Mouse (Mus musculus) heart, postnatal 25 days (tissue): ENCODE data around the gene Umad1. TPM values are rescaled to one million over a fixed set of nuclear protein-coding genes. Genes with fewer than 3 reads are reported as not detected.

Source experiments
- DNase-seq: peaks from one replicate; pipeline ENCODE4 v3.0.0; 2022; ENCODE audit warnings: low spot score
- intact Hi-C: fragments of 180-260 bp; cut with DNase I; formaldehyde crosslinking; loops from one replicate; pipeline ENCODE4 v1.15.1; 2025
- total RNA-seq, 2 experiments: library from RNA; stranded (reverse); gene quantifications; 2 replicates each; pipeline ENCODE4 v1.2.3; 2021

The Umad1 gene
- total RNA-seq, 2 experiments from 2014 or later, result 9.9 to 12.9 TPM

GRCm38 (mm10) chr6:8495827-8496222 lies 236.7 kb downstream of the Umad1 start:
- intact Hi-C loops, result no loop called here
- DNase-seq, result no peak

- intact Hi-C loops, result no loop called here
- DNase-seq, result no peak
These were observed 238.3 kb downstream of the Umad1 start for GRCm38 (mm10) chr6:8497234-8497867.

- no peak for DNase-seq
- intact Hi-C loops, result no loop called here
These were observed 238.8 kb downstream of the Umad1 start for GRCm38 (mm10) chr6:8497868-8498257.

GRCm38 (mm10) chr6:8498961-8499360 lies 239.9 kb downstream of the Umad1 start:
- intact Hi-C loops, result no loop called here
- DNase-seq, result no peak

- DNase-seq, result no peak
- intact Hi-C loops, result loop anchor here (10.0 kb wide), 1 partner anchor 229 kb away; no protein-coding TSS in a partner anchor
These were observed 244.9 kb downstream of the Umad1 start for GRCm38 (mm10) chr6:8503953-8504352.

- DNase-seq, result no peak
- intact Hi-C loops, result loop anchor here (10.0 kb wide), 1 partner anchor 230 kb away; no protein-coding TSS in a partner anchor
These were observed 245.6 kb downstream of the Umad1 start for GRCm38 (mm10) chr6:8504521-8505228.

GRCm38 (mm10) chr6:8506631-8507030 lies 247.5 kb downstream of the Umad1 start:
- intact Hi-C loops, result loop anchor here (10.0 kb wide), 1 partner anchor 232 kb away; no protein-coding TSS in a partner anchor
- no peak for DNase-seq

Other genes with a start within 250 kb of the Umad1 start
- gene Col28a1, start 66.7 kb upstream of the Umad1 start, total RNA-seq, result 1 to 10 TPM in 1 of 2 experiments, under 1 TPM in 1; 0.68 to 1.0 TPM
- gene Mios, start 50.1 kb upstream of the Umad1 start, total RNA-seq, result 10 to 100 TPM; 17.1 to 18.0 TPM
- 10 to 100 TPM; 21.0 to 23.8 TPM for gene Rpa3, start 115 bp upstream of the Umad1 start, total RNA-seq
- not detected for gene Gm45062, start 162 bp downstream of the Umad1 start, total RNA-seq